Mouse (Mus musculus) CD8-positive naive resting alpha-beta T cell, adult 57 days (primary cell): Measurements from ENCODE around the gene Rxrb. TPM values are rescaled to one million over a fixed set of nuclear protein-coding genes. Genes with fewer than 3 reads are reported as not detected.

ENCODE experiments used
- total RNA-seq: library from RNA; stranded (reverse); gene quantifications from one replicate; pipeline ENCODE4 v1.2.4, GENCODE M21; 2023

Gene Rxrb
- 103 TPM for total RNA-seq

DNA sequence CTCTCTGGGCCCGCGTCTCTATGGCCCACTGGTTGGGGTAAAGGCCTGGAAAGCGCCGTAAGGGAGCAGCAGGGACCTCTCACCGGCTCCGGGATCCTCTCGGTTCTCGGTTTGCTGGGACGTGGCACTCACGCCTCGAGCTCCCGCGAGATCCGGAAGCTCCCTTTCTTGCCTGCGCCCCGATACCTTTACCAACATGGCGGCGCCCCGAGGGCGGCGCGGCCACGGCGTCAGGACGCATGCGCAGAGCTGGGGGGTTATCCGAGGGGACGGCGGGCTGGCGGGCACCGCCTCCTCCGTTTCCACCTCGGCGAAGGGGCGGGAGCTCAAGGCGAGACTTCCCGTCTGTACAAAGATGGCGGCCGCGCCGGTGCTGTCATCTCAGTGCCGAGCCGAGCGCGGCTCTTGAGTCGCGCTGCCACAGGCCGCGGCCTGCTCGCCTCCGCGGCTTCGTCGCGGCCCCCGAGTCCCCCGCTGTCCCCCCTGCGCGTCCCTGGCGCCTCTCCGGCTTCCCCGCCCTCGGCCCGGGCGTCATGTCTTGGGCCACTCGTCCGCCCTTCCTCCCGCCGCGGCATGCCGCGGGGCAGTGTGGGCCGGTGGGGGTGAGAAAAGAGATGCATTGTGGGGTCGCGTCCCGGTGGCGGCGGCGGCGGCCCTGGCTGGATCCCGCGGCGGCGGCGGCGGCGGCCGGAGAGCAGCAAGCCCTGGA, at the start of gene Rxrb, which contains the start of gene Slc39a7:
TSS of gene Rxrb (plus strand) at position 348 of the 709 bp plus-strand sequence.
TSS of gene Slc39a7 (minus strand) at position 218 of the 709 bp plus-strand sequence.

DNA sequence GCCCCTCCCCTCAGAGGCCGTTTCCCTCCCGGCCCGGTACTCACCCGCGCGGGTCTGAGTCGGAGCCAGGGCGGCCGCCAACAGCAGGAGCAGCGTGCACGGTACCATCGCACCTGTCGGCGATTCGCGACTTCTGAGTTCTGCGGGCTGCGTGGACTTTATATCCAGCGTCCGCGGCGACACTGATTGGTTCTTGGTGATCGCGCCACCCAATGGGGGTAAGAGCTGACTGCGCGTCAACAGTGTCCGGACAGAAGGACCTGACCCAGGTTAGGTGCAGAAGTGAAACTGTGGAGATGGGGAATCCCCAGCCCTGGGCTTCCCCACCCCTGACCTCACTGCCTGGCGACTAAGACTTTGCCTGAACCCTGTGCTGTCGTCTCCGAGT, 31.5 kb upstream of the Rxrb start, which contains the start of gene H2-K1:
TSS of gene H2-K1 (minus strand) at position 198 of the 388 bp plus-strand sequence.

DNA sequence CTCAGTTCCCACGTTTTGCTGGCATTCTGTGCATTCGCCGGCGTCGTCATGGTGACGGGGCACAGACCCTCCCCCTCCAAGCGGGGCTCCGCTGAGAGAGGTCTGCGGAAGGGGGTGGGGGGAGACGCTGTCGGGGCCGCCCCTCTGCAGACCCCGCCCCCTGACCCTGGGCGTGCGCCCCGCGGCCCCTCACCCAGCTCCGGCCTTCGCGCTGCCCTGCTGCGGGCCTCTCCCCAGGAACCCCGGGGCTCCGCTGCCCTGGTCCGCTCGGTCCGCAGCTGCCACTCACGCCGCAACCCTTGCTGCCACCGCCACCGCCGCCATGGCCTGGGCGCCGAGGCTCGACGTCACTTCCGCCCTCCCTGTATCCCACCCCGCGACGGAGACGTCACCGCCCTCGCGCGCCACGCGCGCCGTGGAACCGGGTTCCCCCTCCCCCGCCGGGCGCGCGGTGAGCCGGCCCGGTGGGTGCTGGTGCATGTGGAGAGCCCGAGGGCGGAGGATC, 7.2 kb upstream of the Rxrb start, which contains the start of gene Ring1:
TSS of gene Ring1 (minus strand) at position 364 of the 505 bp plus-strand sequence.

DNA sequence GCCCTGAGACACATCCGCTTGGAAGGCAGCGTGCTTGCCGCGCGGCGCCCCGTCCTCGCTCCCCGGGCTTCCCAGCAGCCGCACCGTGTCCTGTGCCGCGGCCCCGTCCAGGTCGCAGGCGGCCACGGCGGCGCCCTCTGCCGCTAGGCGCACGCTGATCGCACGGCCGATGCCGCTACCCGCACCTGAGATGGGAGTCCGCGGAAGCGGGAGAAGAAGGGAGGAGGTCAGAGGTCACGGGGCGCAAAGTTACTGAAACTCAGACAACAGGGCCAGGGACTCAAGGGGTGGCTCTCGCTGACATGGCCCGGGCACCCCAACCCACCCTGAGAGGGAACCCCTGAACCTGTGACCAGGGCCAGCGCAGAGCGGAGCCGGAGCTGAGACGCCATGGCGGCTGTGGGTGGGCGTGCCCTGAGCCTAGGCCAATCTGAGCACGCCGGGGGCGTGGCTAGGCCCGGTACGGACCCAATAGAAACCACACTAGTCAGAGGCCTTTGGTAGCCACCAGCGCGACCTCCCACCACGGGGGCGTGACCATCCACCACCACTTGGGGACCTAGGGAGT, 3.9 kb upstream of the Rxrb start, which contains the start of gene H2-Ke6:
TSS of gene H2-Ke6 (minus strand) at position 405 of the 568 bp plus-strand sequence.

DNA sequence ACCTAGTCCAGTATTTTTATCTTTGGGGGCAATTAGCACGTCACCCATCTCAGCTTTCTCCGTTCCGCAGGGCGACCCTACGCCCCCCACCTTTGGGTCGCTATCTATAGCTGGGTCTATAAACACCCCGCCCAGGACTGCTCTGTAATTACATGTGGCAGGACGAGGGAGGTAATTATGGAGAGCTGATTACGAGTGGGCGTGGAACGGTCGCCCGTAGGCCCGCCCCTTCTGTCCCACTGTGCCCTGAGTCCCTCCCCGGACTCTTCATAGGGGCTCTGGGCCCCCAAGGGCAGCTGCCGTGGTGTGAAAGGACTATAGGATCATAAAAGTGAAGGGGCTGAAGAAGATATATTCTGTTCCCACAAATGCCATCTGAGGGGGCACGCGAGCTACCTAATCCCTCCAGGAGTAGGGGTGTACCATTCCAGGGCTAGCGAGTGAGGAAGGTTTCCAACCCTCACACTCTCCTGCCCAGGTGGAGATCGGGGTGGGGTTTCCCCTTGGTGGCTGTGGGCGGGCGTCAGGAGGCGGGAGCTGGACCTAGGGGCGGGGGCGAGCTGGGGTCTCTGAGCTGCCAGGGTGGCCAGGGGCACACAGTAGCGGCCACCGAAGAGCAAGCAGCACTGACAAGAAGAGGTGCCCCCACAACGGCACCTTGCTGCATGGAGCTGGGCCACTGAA, 7.4 kb downstream of the Rxrb start, which contains the start of gene Col11a2:
TSS of gene Col11a2 (plus strand) at position 560 of the 684 bp plus-strand sequence.

Other genes starting within 250 kb of the Rxrb start
- gene Angptl4, start 250.0 kb upstream of the Rxrb start, total RNA-seq = 1.4 TPM
- 3.1 TPM for gene Kank3, start 221.3 kb upstream of the Rxrb start, total RNA-seq
- gene Rps28, start 207.2 kb upstream of the Rxrb start, total RNA-seq = 5,360 TPM
- 138 TPM for gene Ndufa7, start 207.2 kb upstream of the Rxrb start, total RNA-seq
- 9.8 TPM for gene Cd320, start 188.7 kb upstream of the Rxrb start, total RNA-seq
- gene Gm7029, start 158.0 kb upstream of the Rxrb start, total RNA-seq = not detected
- 5.4 TPM for gene Kifc1, start 141.2 kb upstream of the Rxrb start, total RNA-seq
- gene Platr17, start 126.7 kb upstream of the Rxrb start, total RNA-seq = 1.1 TPM
- gene Daxx, start 122.4 kb upstream of the Rxrb start, total RNA-seq = 60.9 TPM
- 363 TPM for gene Tapbp, start 115.9 kb upstream of the Rxrb start, total RNA-seq
- 29.5 TPM for gene Zbtb22, start 115.9 kb upstream of the Rxrb start, total RNA-seq
- 159 TPM for gene Rgl2, start 102.3 kb upstream of the Rxrb start, total RNA-seq
- gene Pfdn6, start 91.5 kb upstream of the Rxrb start, total RNA-seq = 61.3 TPM
- 67.7 TPM for gene Wdr46, start 91.2 kb upstream of the Rxrb start, total RNA-seq
- 16.0 TPM for gene B3galt4, start 80.3 kb upstream of the Rxrb start, total RNA-seq
- gene Vps52, start 76.0 kb upstream of the Rxrb start, total RNA-seq = 58.6 TPM
- 2,292 TPM for gene Rps18, start 75.8 kb upstream of the Rxrb start, total RNA-seq
- gene H2-K1, start 31.5 kb upstream of the Rxrb start, total RNA-seq = 4,625 TPM
- gene Ring1, start 7.1 kb upstream of the Rxrb start, total RNA-seq = 32.6 TPM
- 140 TPM for gene H2-Ke6, start 3.8 kb upstream of the Rxrb start, total RNA-seq
- 91.6 TPM for gene Slc39a7, start 130 bp upstream of the Rxrb start, total RNA-seq
- gene Col11a2, start 7.6 kb downstream of the Rxrb start, total RNA-seq = 21.9 TPM
- gene H2-Oa, start 60.5 kb downstream of the Rxrb start, total RNA-seq = 24.7 TPM
- gene H2-DMa, start 87.7 kb downstream of the Rxrb start, total RNA-seq = 62.7 TPM
- 368 TPM for gene Brd2, start 90.8 kb downstream of the Rxrb start, total RNA-seq
- gene H2-DMb2, start 111.5 kb downstream of the Rxrb start, total RNA-seq = 84.9 TPM
- 48.5 TPM for gene H2-DMb1, start 121.3 kb downstream of the Rxrb start, total RNA-seq
- gene Tap1, start 155.7 kb downstream of the Rxrb start, total RNA-seq = 168 TPM
- gene Psmb9, start 156.0 kb downstream of the Rxrb start, total RNA-seq = 152 TPM
- gene Psmb8, start 165.9 kb downstream of the Rxrb start, total RNA-seq = 252 TPM
- gene Tap2, start 171.7 kb downstream of the Rxrb start, total RNA-seq = 150 TPM
- gene H2-Ob, start 207.1 kb downstream of the Rxrb start, total RNA-seq = 104 TPM
- 338 TPM for gene H2-Ab1, start 225.9 kb downstream of the Rxrb start, total RNA-seq